Mouse (Mus musculus) erythroblast, embryonic 14.5 days (primary cell): Measurements from ENCODE around the gene Farp1.

ENCODE experiments used
- GATA1 ChIP-seq: IDR thresholded peaks from 2 replicates; pipeline ENCODE4 v1.6.1; 2012; ENCODE audit warnings: low read length, inconsistent platforms, mixed read lengths
- TAL1 ChIP-seq: IDR thresholded peaks from 3 replicates; pipeline ENCODE4 v1.6.1; 2012; ENCODE audit warnings: low read length, inconsistent platforms, mixed read lengths

- TF ChIP-seq GATA1 (no peak), TAL1 (no peak)
These were observed 110.7 kb downstream of the Farp1 start for GRCm38 (mm10) chr14:121145698-121146097.
